Comparison of ENCODE assay signal across 9 mouse cellular contexts in genomic region chr15:89532026-89532923, GRCm38 (mm10). TPM values are rescaled to one million over a fixed set of nuclear protein-coding genes. Genes with fewer than 3 reads are reported as not detected.
DNase-seq lines count a peak whose midpoint lies in the region; ATAC-seq and TF ChIP-seq lines count a peak whose summit lies in the region.
"Had no signal": no experiment of that assay in that cellular context is flagged by ENCODE, and none has a peak within 500 bp of the region (broad histone marks: within the 10 kb centered on the region; RNA-seq: fewer than 3 reads in every experiment).

No protein-coding gene starts in this region.

- peak overlapping the region; percentile 66 for H3K4me2 ChIP-seq in forebrain, embryonic 15.5 days (replicated peaks)
- H3K4me2 ChIP-seq in neural tube, embryonic 11.5 days (ENCODE audit: low read depth) = peak overlapping the region; percentile 44

- H3K27me3 ChIP-seq in forebrain, embryonic 15.5 days = no peaks in the 10 kb centered on the region
- H3K27me3 ChIP-seq in neural tube, embryonic 11.5 days (ENCODE audit: control insufficient read depth, insufficient read depth, low read length) = no peaks in the 10 kb centered on the region

- DNase-seq in ES-E14 (ENCODE audit: low read depth, low spot score) = peak; percentile 63
- peak; percentile 95 for DNase-seq in brain, adult 2 months (ENCODE audit: low read depth, low spot score)
- DNase-seq in layer of hippocampus, postnatal 14 days (ENCODE audit: low spot score in 2 of 2) = peak; percentile 62 to 72
- DNase-seq in neural tube, embryonic 11.5 days (ENCODE audit: low spot score) = peak; percentile 82
- DNase-seq in gastrocnemius, postnatal 25 days = no peak
- no peak for DNase-seq in thymus, postnatal 36 days

- in situ Hi-C loops in ES-E14 (cut with MboI; ENCODE audit: low sequenced_read_pairs in 2 of 2, unreplicated experiment in 2 of 2) = no loop called here

- 0 out of 2 replicates have a peak overlapping the region, but pooled peaks have one; percentile 31 for H3K9ac ChIP-seq in ES-E14 (ENCODE audit: insufficient read depth, low read depth, low read length, poor library complexity, severe bottlenecking)
- peak overlapping the region; percentile 63 for H3K9ac ChIP-seq in forebrain, embryonic 15.5 days (replicated peaks)
- peak overlapping the region; percentile 56 for H3K9ac ChIP-seq in neural tube, embryonic 11.5 days (ENCODE audit: low read length)

- peaks cover 0 to 5% of the 10 kb centered on the region in 2 experiments; a peak in 1 of 4 replicates for H3K4me1 ChIP-seq in ES-E14 (ENCODE audit: control insufficient read depth in 2 of 2, insufficient read depth in 2 of 2, low read length in 2 of 2, poor library complexity in 1 of 2)
- peaks cover 25% of the 10 kb centered on the region for H3K4me1 ChIP-seq in forebrain, embryonic 15.5 days
- peaks cover 3% of the 10 kb centered on the region; the same call in 1 of the 2 replicates for H3K4me1 ChIP-seq in neural tube, embryonic 11.5 days (ENCODE audit: control insufficient read depth, insufficient read depth, low read length)

- WGBS in forebrain, embryonic 15.5 days = 27% methylated on average over 25 of the region's 29 CpGs
- 25% methylated on average over 29 of the region's 29 CpGs for WGBS in neural tube, embryonic 11.5 days

- H3K9me3 ChIP-seq in ES-E14 (ENCODE audit: control insufficient read depth, insufficient read depth, low read depth, low read length) = no peaks in the 10 kb centered on the region
- no peaks in the 10 kb centered on the region for H3K9me3 ChIP-seq in forebrain, embryonic 15.5 days
- H3K9me3 ChIP-seq in neural tube, embryonic 11.5 days (ENCODE audit: control insufficient read depth, low read length) = no peaks in the 10 kb centered on the region

- peak; percentile 82 for ATAC-seq in forebrain, embryonic 15.5 days (replicated peaks)
- peak; percentile 82 for ATAC-seq in neural tube, embryonic 11.5 days (ENCODE audit: insufficient read depth, low FRiP score, low TSS enrichment)
- no peak for ATAC-seq in erythroblast, adult 5-6 weeks (replicated peaks; ENCODE audit: low FRiP score, poor library complexity, severe bottlenecking)

- H3K4me3 ChIP-seq in ES-E14 (ENCODE audit: insufficient read depth in 1 of 2, low read depth in 1 of 2, low read length in 2 of 2, poor library complexity in 1 of 2, severe bottlenecking in 1 of 2) = peak overlapping the region; percentile 56
- peak overlapping the region; percentile 49 for H3K4me3 ChIP-seq in forebrain, embryonic 15.5 days
- H3K4me3 ChIP-seq in neural tube, embryonic 11.5 days (ENCODE audit: low read depth, low read length) = peak overlapping the region; percentile 19
- H3K4me3 ChIP-seq: myocyte had no signal

- no peak overlapping the region for H3K27ac ChIP-seq in ES-E14 (ENCODE audit: insufficient read depth, low read depth, low read length, poor library complexity, severe bottlenecking)
- H3K27ac ChIP-seq in forebrain, embryonic 15.5 days (replicated peaks) = peak overlapping the region; percentile 79
- H3K27ac ChIP-seq in neural tube, embryonic 11.5 days (ENCODE audit: low read depth, low read length) = no peak overlapping the region

- H3K36me3 ChIP-seq in ES-E14 (ENCODE audit: control insufficient read depth, insufficient read depth, low read length, poor library complexity, severe bottlenecking) = peaks cover 3% of the 10 kb centered on the region; the same call in 1 of the 2 replicates
- no peaks in the 10 kb centered on the region for H3K36me3 ChIP-seq in forebrain, embryonic 15.5 days
- H3K36me3 ChIP-seq in neural tube, embryonic 11.5 days (ENCODE audit: control insufficient read depth, insufficient read depth, low read length) = no peaks in the 10 kb centered on the region

TF ChIP-seq in ES-E14, 5 proteins besides CTCF, POLR2A, EP300 and RAD21:
- no peak for TF ChIP-seq MAFK (IDR thresholded peaks at IDR 0.05; ENCODE audit: insufficient read depth, low read depth, low read length)
- TF ChIP-seq CHD2 (IDR thresholded peaks at IDR 0.05; ENCODE audit: low read depth, low read length) = no peak
- TF ChIP-seq HCFC1 (IDR thresholded peaks at IDR 0.05; ENCODE audit: borderline replicate concordance, insufficient read depth, low read length) = no peak
- TF ChIP-seq ZNF384 (IDR thresholded peaks at IDR 0.05; ENCODE audit: low read depth, low read length) = no peak
- no peak for TF ChIP-seq ZC3H11A (IDR thresholded peaks at IDR 0.05; ENCODE audit: borderline replicate concordance, low read depth, low read length)

RNA-seq across cellular contexts. Expression of gene Shank3, which starts 32.9 kb away (rescaled TPM):
- total RNA-seq in ES-E14 (2012; rRNA removed) = 6.4 and 6.7 TPM in 2 replicates
- 10.7 and 13.0 TPM in 2 replicates for polyA plus RNA-seq in forebrain, embryonic 15.5 days (2015; fragmentation: Nextera tagmentation; extraction: Ambion mirVana)
- 100 to 1,000 TPM; 271 to 274 TPM for total RNA-seq in layer of hippocampus, postnatal 14 days (2021)
- 2.7 and 3.0 TPM in 2 replicates for polyA plus RNA-seq in neural tube, embryonic 11.5 days (2014; fragmentation: Nextera tagmentation; extraction: Ambion mirVana)
- total RNA-seq in gastrocnemius, postnatal 25 days (2021) = 10 to 100 TPM; 12.8 to 17.5 TPM
- 0.63 and 0.77 TPM in 2 replicates for total RNA-seq in erythroblast, adult 5-6 weeks (2015; ENCODE audit: low replicate concordance)
- 0.98 and 1.0 TPM in 2 replicates for total RNA-seq in erythroblast, adult 5-6 weeks (2017; ENCODE audit: low replicate concordance)

RNA-seq across cellular contexts. Expression of gene Acr, which starts 35.9 kb away (rescaled TPM):
- 0.21 TPM in 1 of 2 replicates, not detected in the other for total RNA-seq in ES-E14 (2012; rRNA removed)
- polyA plus RNA-seq in forebrain, embryonic 15.5 days (2015; fragmentation: Nextera tagmentation; extraction: Ambion mirVana) = 1.6 and 1.7 TPM in 2 replicates
- total RNA-seq in layer of hippocampus, postnatal 14 days (2021) = 1 to 10 TPM in 1 of 2 experiments, under 1 TPM in 1; 0.65 to 2.4 TPM
- 0.40 TPM in 1 of 2 replicates, not detected in the other for polyA plus RNA-seq in neural tube, embryonic 11.5 days (2014; fragmentation: Nextera tagmentation; extraction: Ambion mirVana)
- under 1 TPM; 0.27 to 0.36 TPM for total RNA-seq in gastrocnemius, postnatal 25 days (2021)
- total RNA-seq in erythroblast, adult 5-6 weeks (2015; ENCODE audit: low replicate concordance) = not detected in 2 replicates
- total RNA-seq in erythroblast, adult 5-6 weeks (2017; ENCODE audit: low replicate concordance) = not detected in 2 replicates
- polyA plus RNA-seq: myocyte had no signal

RNA-seq across cellular contexts. Expression of gene Arsa, which starts 55.0 kb away (rescaled TPM):
- total RNA-seq in ES-E14 (2012; rRNA removed) = 11.7 and 15.2 TPM in 2 replicates
- polyA plus RNA-seq in forebrain, embryonic 15.5 days (2015; fragmentation: Nextera tagmentation; extraction: Ambion mirVana) = 23.6 and 23.8 TPM in 2 replicates
- 10 to 100 TPM; 29.1 to 31.5 TPM for total RNA-seq in layer of hippocampus, postnatal 14 days (2021)
- polyA plus RNA-seq in neural tube, embryonic 11.5 days (2014; fragmentation: Nextera tagmentation; extraction: Ambion mirVana) = 10.3 and 10.8 TPM in 2 replicates
- 1 to 10 TPM; 4.2 to 4.9 TPM for total RNA-seq in gastrocnemius, postnatal 25 days (2021)
- 0.42 TPM in 1 of 2 replicates, not detected in the other for total RNA-seq in erythroblast, adult 5-6 weeks (2015; ENCODE audit: low replicate concordance)
- total RNA-seq in erythroblast, adult 5-6 weeks (2017; ENCODE audit: low replicate concordance) = 1.5 and 2.2 TPM in 2 replicates

RNA-seq across cellular contexts. Expression of gene Rabl2, which starts 59.4 kb away (rescaled TPM):
- total RNA-seq in ES-E14 (2012; rRNA removed) = 4.1 and 8.3 TPM in 2 replicates
- polyA plus RNA-seq in forebrain, embryonic 15.5 days (2015; fragmentation: Nextera tagmentation; extraction: Ambion mirVana) = 55.7 and 55.9 TPM in 2 replicates
- total RNA-seq in layer of hippocampus, postnatal 14 days (2021) = 10 to 100 TPM; 30.8 to 32.7 TPM
- polyA plus RNA-seq in neural tube, embryonic 11.5 days (2014; fragmentation: Nextera tagmentation; extraction: Ambion mirVana) = 96.7 and 104 TPM in 2 replicates
- 1 to 10 TPM; 1.8 to 1.9 TPM for total RNA-seq in gastrocnemius, postnatal 25 days (2021)
- 0.84 and 5.0 TPM in 2 replicates for total RNA-seq in erythroblast, adult 5-6 weeks (2015; ENCODE audit: low replicate concordance)
- 4.5 and 5.6 TPM in 2 replicates for total RNA-seq in erythroblast, adult 5-6 weeks (2017; ENCODE audit: low replicate concordance)

Comparison
In these comparisons a context has a peak if more than half of its experiments do, and no peak if none do; other contexts are left out.
1. DNase-seq: peak in ES-E14 (single experiment), brain, adult 2 months (single experiment), layer of hippocampus, postnatal 14 days (2 of 2) and neural tube, embryonic 11.5 days (single experiment); none in gastrocnemius, postnatal 25 days (single experiment) and thymus, postnatal 36 days (0 of 2).
2. RNA of gene Shank3, which starts 32.9 kb away (total RNA-seq): 271 to 274 TPM in layer of hippocampus, postnatal 14 days; 12.8 to 17.5 TPM in gastrocnemius, postnatal 25 days, 6.4 to 6.7 TPM in ES-E14 and 0.63 to 1.0 TPM in erythroblast, adult 5-6 weeks; every median in the first group is over 10 times any median in the second.
3. Peak in every context shown above with its lines, with median percentiles within 50 percentile points of each other: H3K4me3 ChIP-seq and H3K9ac ChIP-seq.